ENCODE assay signal across 8 mouse cellular contexts in the genomic region with DNA sequence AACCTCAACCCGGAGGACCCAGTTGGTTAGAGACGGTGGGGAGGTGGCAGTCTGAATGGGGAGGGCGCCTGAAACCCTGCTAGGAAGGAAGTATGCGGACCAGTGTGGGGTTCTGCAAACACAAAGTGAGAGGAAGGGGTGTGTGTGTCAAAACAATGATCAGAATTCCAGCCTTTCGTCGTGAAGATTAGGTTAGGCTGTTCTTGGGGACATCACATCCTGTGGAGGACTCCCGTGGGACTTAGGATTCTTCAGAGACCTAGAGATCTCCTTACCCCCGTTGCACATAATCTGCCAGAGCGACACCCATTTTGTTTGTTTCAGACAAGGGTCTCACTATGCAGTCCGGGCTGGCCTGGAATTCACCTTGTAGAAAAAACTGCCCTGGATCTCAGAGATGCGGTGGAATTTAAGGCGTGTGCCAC. TPM values are rescaled to one million over a fixed set of nuclear protein-coding genes. Genes with fewer than 3 reads are reported as not detected.
DNase-seq lines count a peak whose midpoint lies in the region; ATAC-seq and TF ChIP-seq lines count a peak whose summit lies in the region.

No protein-coding gene starts in this region.

- H3K27me3 ChIP-seq in heart, adult 2 months (ENCODE audit: control insufficient read depth, insufficient read depth, low read length): no peaks in the 10 kb centered on the region
- no peaks in the 10 kb centered on the region for H3K27me3 ChIP-seq in kidney, postnatal 0 days (ENCODE audit: insufficient read depth, low read length)
- no peaks in the 10 kb centered on the region for H3K27me3 ChIP-seq in midbrain, embryonic 12.5 days

- no peak for TF ChIP-seq POLR2A in bone marrow, adult 2 months (IDR thresholded peaks at IDR 0.05; ENCODE audit: borderline replicate concordance, control insufficient read depth, low read depth, low read length)
- TF ChIP-seq POLR2A in heart, adult 2 months (IDR thresholded peaks at IDR 0.05; ENCODE audit: insufficient read depth, low read depth, low read length): no peak

- peaks cover 3% of the 10 kb centered on the region; the same call in 1 of the 2 replicates for H3K4me1 ChIP-seq in bone marrow, adult 2 months (ENCODE audit: control insufficient read depth, insufficient read depth, low read length)
- no peaks in the 10 kb centered on the region for H3K4me1 ChIP-seq in heart, adult 2 months (ENCODE audit: control insufficient read depth, insufficient read depth, low read length)
- H3K4me1 ChIP-seq in kidney, postnatal 0 days (replicated peaks; ENCODE audit: insufficient read depth, low read length): peaks cover 6% of the 10 kb centered on the region
- peaks cover 37% of the 10 kb centered on the region for H3K4me1 ChIP-seq in midbrain, embryonic 12.5 days

- H3K9me3 ChIP-seq in kidney, postnatal 0 days (replicated peaks; ENCODE audit: low read length): no peaks in the 10 kb centered on the region
- H3K9me3 ChIP-seq in midbrain, embryonic 12.5 days: no peaks in the 10 kb centered on the region

- H3K9ac ChIP-seq in heart, adult 2 months (ENCODE audit: low read depth, low read length): 0 out of 2 replicates have a peak overlapping the region, but pooled peaks have one; percentile 8
- peak overlapping the region; percentile 69 for H3K9ac ChIP-seq in kidney, postnatal 0 days (ENCODE audit: low read depth, low read length)
- H3K9ac ChIP-seq in midbrain, embryonic 12.5 days (replicated peaks): peak overlapping the region; percentile 84

- intact Hi-C loops in heart, adult 2 months (cut with DNase I): no loop called here

- no peaks in the 10 kb centered on the region for H3K36me3 ChIP-seq in heart, adult 2 months (ENCODE audit: control insufficient read depth, insufficient read depth, low read length)
- H3K36me3 ChIP-seq in kidney, postnatal 0 days (ENCODE audit: insufficient read depth, low read length): 0 out of 2 replicates have a peak, but pooled peaks cover 5% of the 10 kb centered on the region
- H3K36me3 ChIP-seq in midbrain, embryonic 12.5 days: peaks cover 20% of the 10 kb centered on the region

- DNase-seq in CD8-positive naive resting alpha-beta T cell, adult 2 months (ENCODE audit: low read depth in 2 of 2, low spot score in 2 of 2): peak; percentile 13 to 21
- peak; percentile 35 to 41 for DNase-seq in heart, adult 2 months
- peak; percentile 70 for DNase-seq in kidney, postnatal 0 days (ENCODE audit: low spot score)
- peak; percentile 38 for DNase-seq in testis, postnatal 14 days (ENCODE audit: low spot score)
- DNase-seq in cerebellum, adult 9-11 months: no peak
- no peak for DNase-seq in cerebellum, adult 18-20 months

- peak overlapping the region; percentile 95 for H3K4me2 ChIP-seq in kidney, postnatal 0 days (ENCODE audit: low read length)
- peak overlapping the region; percentile 99 for H3K4me2 ChIP-seq in midbrain, embryonic 12.5 days (replicated peaks)

- no peaks in the 10 kb centered on the region for H3K79me2 ChIP-seq in heart, adult 2 months (replicated peaks; ENCODE audit: control insufficient read depth, insufficient read depth, low read length)

- no peak for TF ChIP-seq CTCF in bone marrow, adult 2 months (IDR thresholded peaks at IDR 0.05; ENCODE audit: control insufficient read depth, insufficient read depth, low read length)
- no peak for TF ChIP-seq CTCF in heart, adult 2 months (IDR thresholded peaks at IDR 0.05)
- TF ChIP-seq CTCF in kidney, postnatal 0 days (IDR thresholded peaks at IDR 0.05; ENCODE audit: low read depth): no peak

- WGBS in bone marrow, adult 2 months: 13% methylated on average over 12 of the region's 12 CpGs
- 10% methylated on average over 12 of the region's 12 CpGs for whole genome bisulfite sequencing in heart, adult 2 months
- 7% methylated on average over 12 of the region's 12 CpGs for WGBS in kidney, postnatal 0 days
- WGBS in midbrain, embryonic 12.5 days: 10% methylated on average over 12 of the region's 12 CpGs

- no peak for TF ChIP-seq EP300 in heart, adult 2 months (IDR thresholded peaks at IDR 0.05; ENCODE audit: insufficient read depth, low read depth, low read length)

- peak overlapping the region; percentile 56 for H3K4me3 ChIP-seq in bone marrow, adult 2 months (replicated peaks; ENCODE audit: control insufficient read depth, low read depth, low read length)
- peak overlapping the region; percentile 48; the same call in 1 of the 2 replicates for H3K4me3 ChIP-seq in heart, adult 2 months
- peak overlapping the region; percentile 53 for H3K4me3 ChIP-seq in kidney, postnatal 0 days (replicated peaks; ENCODE audit: low read depth, low read length)
- H3K4me3 ChIP-seq in midbrain, embryonic 12.5 days: peak overlapping the region; percentile 79

- no peak for ATAC-seq in kidney, postnatal 0 days (replicated peaks; ENCODE audit: low FRiP score, low read depth)
- ATAC-seq in midbrain, embryonic 12.5 days (ENCODE audit: low FRiP score, low read depth): no peak

- peak overlapping the region; percentile 89 for H3K27ac ChIP-seq in bone marrow, adult 2 months (ENCODE audit: control insufficient read depth, insufficient read depth, low read depth, low read length, poor library complexity)
- H3K27ac ChIP-seq in heart, adult 2 months: peak overlapping the region; percentile 74; the same call in 1 of the 2 replicates
- H3K27ac ChIP-seq in kidney, postnatal 0 days: peak overlapping the region; percentile 91
- H3K27ac ChIP-seq in midbrain, embryonic 12.5 days (replicated peaks): peak overlapping the region; percentile 87

RNA-seq across cellular contexts. Expression of gene Cdc20, which starts 0.7 kb away (rescaled TPM):
- polyA plus RNA-seq in bone marrow, adult 2 months (2011; ENCODE audit: insufficient read depth, insufficient read length, low replicate concordance, missing spikeins): 58.8 and 92.1 TPM in 2 replicates
- under 1 TPM; 0.76 to 0.96 TPM for total RNA-seq in heart, adult 2 months (2021)
- polyA plus RNA-seq in heart, adult 2 months (2012; rRNA removed): 1.6 and 2.3 TPM in 2 replicates
- polyA plus RNA-seq in kidney, postnatal 0 days (2015; fragmentation: Nextera tagmentation; extraction: Ambion mirVana): 117 and 122 TPM in 2 replicates
- polyA plus RNA-seq in midbrain, embryonic 12.5 days (2016; fragmentation: Nextera tagmentation; extraction: Ambion mirVana): 233 and 235 TPM in 2 replicates

RNA-seq across cellular contexts. Expression of gene Elovl1, which starts 9.9 kb away (rescaled TPM):
- 36.1 and 99.5 TPM in 2 replicates for polyA plus RNA-seq in bone marrow, adult 2 months (2011; ENCODE audit: insufficient read depth, insufficient read length, low replicate concordance, missing spikeins)
- 10 to 100 TPM; 16.4 to 17.5 TPM for total RNA-seq in heart, adult 2 months (2021)
- polyA plus RNA-seq in heart, adult 2 months (2012; rRNA removed): 66.4 and 74.4 TPM in 2 replicates
- 135 and 139 TPM in 2 replicates for polyA plus RNA-seq in kidney, postnatal 0 days (2015; fragmentation: Nextera tagmentation; extraction: Ambion mirVana)
- 35.4 and 37.6 TPM in 2 replicates for polyA plus RNA-seq in midbrain, embryonic 12.5 days (2016; fragmentation: Nextera tagmentation; extraction: Ambion mirVana)

RNA-seq across cellular contexts. Expression of gene Mpl, which starts 19.5 kb away (rescaled TPM):
- 10.3 and 13.1 TPM in 2 replicates for polyA plus RNA-seq in bone marrow, adult 2 months (2011; ENCODE audit: insufficient read depth, insufficient read length, low replicate concordance, missing spikeins)
- total RNA-seq in heart, adult 2 months (2021): 1 to 10 TPM in 1 of 2 experiments, under 1 TPM in 1; 0.31 to 1.5 TPM
- polyA plus RNA-seq in heart, adult 2 months (2012; rRNA removed): 0.67 and 1.3 TPM in 2 replicates
- polyA plus RNA-seq in kidney, postnatal 0 days (2015; fragmentation: Nextera tagmentation; extraction: Ambion mirVana): 0.09 TPM in 1 of 2 replicates, not detected in the other
- 0.54 and 0.77 TPM in 2 replicates for polyA plus RNA-seq in midbrain, embryonic 12.5 days (2016; fragmentation: Nextera tagmentation; extraction: Ambion mirVana)

RNA-seq across cellular contexts. Expression of gene Med8, which starts 28.7 kb away (rescaled TPM):
- polyA plus RNA-seq in bone marrow, adult 2 months (2011; ENCODE audit: insufficient read depth, insufficient read length, low replicate concordance, missing spikeins): 45.2 and 67.4 TPM in 2 replicates
- 10 to 100 TPM; 41.0 to 42.5 TPM for total RNA-seq in heart, adult 2 months (2021)
- polyA plus RNA-seq in heart, adult 2 months (2012; rRNA removed): 19.0 and 20.8 TPM in 2 replicates
- polyA plus RNA-seq in kidney, postnatal 0 days (2015; fragmentation: Nextera tagmentation; extraction: Ambion mirVana): 89.6 and 92.8 TPM in 2 replicates
- 144 and 147 TPM in 2 replicates for polyA plus RNA-seq in midbrain, embryonic 12.5 days (2016; fragmentation: Nextera tagmentation; extraction: Ambion mirVana)

RNA-seq across cellular contexts. Expression of gene Szt2, which starts 28.8 kb away (rescaled TPM):
- polyA plus RNA-seq in bone marrow, adult 2 months (2011; ENCODE audit: insufficient read depth, insufficient read length, low replicate concordance, missing spikeins): 17.0 and 34.6 TPM in 2 replicates
- 10 to 100 TPM; 10.1 to 11.1 TPM for total RNA-seq in heart, adult 2 months (2021)
- polyA plus RNA-seq in heart, adult 2 months (2012; rRNA removed): 15.3 and 15.5 TPM in 2 replicates
- 3.3 and 3.6 TPM in 2 replicates for polyA plus RNA-seq in kidney, postnatal 0 days (2015; fragmentation: Nextera tagmentation; extraction: Ambion mirVana)
- 12.0 and 13.6 TPM in 2 replicates for polyA plus RNA-seq in midbrain, embryonic 12.5 days (2016; fragmentation: Nextera tagmentation; extraction: Ambion mirVana)

Comparison
In these comparisons a context has a peak if more than half of its experiments do, and no peak if none do; other contexts are left out.
1. DNase-seq: peak in CD8-positive naive resting alpha-beta T cell, adult 2 months (2 of 2), heart, adult 2 months (2 of 2), kidney, postnatal 0 days (single experiment) and testis, postnatal 14 days (single experiment); none in cerebellum, adult 9-11 months (single experiment) and cerebellum, adult 18-20 months (0 of 2).
2. H3K9ac ChIP-seq: peak in every context shown above with its lines; median percentile 84 in midbrain, embryonic 12.5 days; 69 in kidney, postnatal 0 days; 8 in heart, adult 2 months.
3. RNA of gene Cdc20, which starts 0.7 kb away (polyA plus RNA-seq): 233 to 235 TPM in midbrain, embryonic 12.5 days, 117 to 122 TPM in kidney, postnatal 0 days and 58.8 to 92.1 TPM in bone marrow, adult 2 months; 1.6 to 2.3 TPM in heart, adult 2 months; every median in the first group is over 10 times any median in the second.
4. Peak in every context shown above with its lines, with median percentiles within 50 percentile points of each other: H3K27ac ChIP-seq and H3K4me3 ChIP-seq.